Comparison of ENCODE assay signal across 17 mouse cellular contexts in the genomic region with DNA sequence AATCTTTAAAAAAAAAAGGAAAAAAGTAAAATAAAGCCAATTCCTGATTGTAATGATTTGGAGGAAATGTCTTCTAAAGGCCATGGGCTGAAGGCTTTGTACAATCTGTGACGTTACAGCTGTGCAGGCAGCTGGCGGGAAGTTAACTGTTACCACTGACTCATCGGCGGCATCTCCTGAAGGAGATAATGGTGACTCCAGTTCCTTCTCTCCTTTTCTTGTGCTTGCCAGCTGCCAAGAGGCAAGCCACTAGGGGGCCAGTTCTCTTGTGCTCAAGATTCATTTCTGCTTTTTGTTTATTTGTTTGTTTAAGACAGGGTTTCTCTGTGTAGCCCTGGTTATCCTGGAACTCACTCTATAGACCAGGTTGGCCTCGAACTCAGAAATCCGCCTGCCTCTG. TPM values are rescaled to one million over a fixed set of nuclear protein-coding genes. Genes with fewer than 3 reads are reported as not detected.
DNase-seq lines count a peak whose midpoint lies in the region; ATAC-seq and TF ChIP-seq lines count a peak whose summit lies in the region.
"Had no signal": no experiment of that assay in that cellular context is flagged by ENCODE, and none has a peak within 500 bp of the region (broad histone marks: within the 10 kb centered on the region; RNA-seq: fewer than 3 reads in every experiment).

No protein-coding gene starts in this region.

- intact Hi-C loops in left cerebral cortex, postnatal 25 days (cut with DNase I): loop anchor here (5.0 kb wide), 1 partner anchor 57 kb away; a partner anchor contains a TSS

- no peak for ATAC-seq in lung, embryonic 14.5 days (ENCODE audit: insufficient read depth)
- peak; percentile 45 for ATAC-seq in common myeloid progenitor, adult 5-6 weeks (replicated peaks; ENCODE audit: low read depth, poor library complexity, severe bottlenecking)

- no peaks in the 10 kb centered on the region for H3K9me3 ChIP-seq in heart, embryonic 10.5 days
- no peaks in the 10 kb centered on the region for H3K9me3 ChIP-seq in lung, embryonic 14.5 days (ENCODE audit: low read depth, low read length)
- H3K9me3 ChIP-seq: heart, embryonic 12.5 days; stomach, embryonic 15.5 days had no signal

- no peak overlapping the region for H3K27ac ChIP-seq in heart, embryonic 10.5 days
- no peak overlapping the region for H3K27ac ChIP-seq in lung, embryonic 14.5 days (ENCODE audit: low read depth)
- H3K27ac ChIP-seq: neural tube, embryonic 12.5 days; stomach, embryonic 15.5 days had no signal

- 67% methylated on average over 6 of the region's 6 CpGs for WGBS in heart, embryonic 10.5 days
- WGBS in lung, embryonic 14.5 days: 78% methylated on average over 6 of the region's 6 CpGs

- peaks cover 17% of the 10 kb centered on the region for H3K4me1 ChIP-seq in heart, embryonic 10.5 days
- peaks cover 6% of the 10 kb centered on the region for H3K4me1 ChIP-seq in lung, embryonic 14.5 days (ENCODE audit: insufficient read depth)
- H3K4me1 ChIP-seq: neural tube, embryonic 12.5 days had no signal

- H3K4me3 ChIP-seq in heart, embryonic 10.5 days: no peak overlapping the region
- no peak overlapping the region for H3K4me3 ChIP-seq in lung, embryonic 14.5 days (ENCODE audit: low read depth, low read length)
- H3K4me3 ChIP-seq: heart, embryonic 12.5 days; neural tube, embryonic 12.5 days; stomach, embryonic 15.5 days had no signal

- peaks cover 16% of the 10 kb centered on the region; the same call in 1 of the 2 replicates for H3K27me3 ChIP-seq in heart, embryonic 10.5 days (ENCODE audit: insufficient read depth, poor library complexity, severe bottlenecking)
- H3K27me3 ChIP-seq in lung, embryonic 14.5 days (ENCODE audit: insufficient read depth, low read length): no peaks in the 10 kb centered on the region
- no peaks in the 10 kb centered on the region for H3K27me3 ChIP-seq in splenic B cell, adult 2 months (ENCODE audit: control insufficient read depth, insufficient read depth, low read length, poor library complexity, severe bottlenecking)
- H3K27me3 ChIP-seq: heart, embryonic 12.5 days; neural tube, embryonic 12.5 days; stomach, embryonic 15.5 days had no signal

- H3K36me3 ChIP-seq in heart, embryonic 10.5 days: no peaks in the 10 kb centered on the region
- no peaks in the 10 kb centered on the region for H3K36me3 ChIP-seq in lung, embryonic 14.5 days (ENCODE audit: insufficient read depth)
- H3K36me3 ChIP-seq in splenic B cell, adult 2 months (ENCODE audit: control insufficient read depth, insufficient read depth, low read length, poor library complexity, severe bottlenecking): no peaks in the 10 kb centered on the region
- H3K36me3 ChIP-seq: heart, embryonic 12.5 days; neural tube, embryonic 12.5 days; stomach, embryonic 15.5 days had no signal

- peak; percentile 30; the same call in 1 of the 2 replicates for TF ChIP-seq CTCF in lung, embryonic 14.5 days (IDR thresholded peaks at IDR 0.05; ENCODE audit: low read depth)

- peak; percentile 89 for DNase-seq in heart, adult 11 months
- no peak for DNase-seq in heart, embryonic 10.5 days (ENCODE audit: low spot score)
- no peak for DNase-seq in lung, embryonic 14.5 days
- DNase-seq in lung, postnatal 25 days (ENCODE audit: low spot score): no peak
- peak; percentile 26 for DNase-seq in splenic B cell, adult 2 months (ENCODE audit: low read depth, low spot score)
- DNase-seq in urinary bladder, postnatal 36 days (ENCODE audit: low spot score in 2 of 2): no peak
- DNase-seq in left cerebral cortex, postnatal 25 days (ENCODE audit: low spot score in 2 of 2): no peak
- DNase-seq: cerebellum, postnatal 14 days; kidney, adult 18-20 months; lung, postnatal 10 days; right cerebral cortex, postnatal 4 days; thymus, postnatal 36 days had no signal

- H3K9ac ChIP-seq in lung, embryonic 14.5 days: no peak overlapping the region
- H3K9ac ChIP-seq: heart, embryonic 12.5 days; neural tube, embryonic 12.5 days; stomach, embryonic 15.5 days had no signal

- H3K4me2 ChIP-seq in lung, embryonic 14.5 days: no peak overlapping the region
- H3K4me2 ChIP-seq: heart, embryonic 12.5 days; midbrain, embryonic 11.5 days; neural tube, embryonic 12.5 days; stomach, embryonic 15.5 days had no signal

RNA-seq across cellular contexts. Expression of a gene that starts 29.8 kb away (rescaled TPM):
- 1.2 and 3.7 TPM in 2 replicates for polyA plus RNA-seq in heart, embryonic 10.5 days (2016; fragmentation: Nextera tagmentation; extraction: Ambion mirVana)
- polyA plus RNA-seq in lung, embryonic 14.5 days (2014; fragmentation: Nextera tagmentation; extraction: Ambion mirVana): 20.1 and 21.1 TPM in 2 replicates
- total RNA-seq in common myeloid progenitor, adult 5-6 weeks (2017): not detected in 2 replicates
- 10 to 100 TPM; 15.1 to 16.3 TPM for total RNA-seq in left cerebral cortex, postnatal 25 days (2021)

RNA-seq across cellular contexts. Expression of a gene that starts 32.0 kb away (rescaled TPM):
- 5.2 and 6.3 TPM in 2 replicates for polyA plus RNA-seq in heart, embryonic 10.5 days (2016; fragmentation: Nextera tagmentation; extraction: Ambion mirVana)
- polyA plus RNA-seq in lung, embryonic 14.5 days (2014; fragmentation: Nextera tagmentation; extraction: Ambion mirVana): 6.9 and 7.6 TPM in 2 replicates
- 0.29 and 1.2 TPM in 2 replicates for total RNA-seq in common myeloid progenitor, adult 5-6 weeks (2017)
- total RNA-seq in left cerebral cortex, postnatal 25 days (2021): 1 to 10 TPM in 1 of 2 experiments, under 1 TPM in 1; 0.82 to 1.2 TPM

RNA-seq across cellular contexts. Expression of a gene that starts 55.3 kb away (rescaled TPM):
- polyA plus RNA-seq in heart, embryonic 10.5 days (2016; fragmentation: Nextera tagmentation; extraction: Ambion mirVana): 2.6 and 4.0 TPM in 2 replicates
- 5.3 and 6.3 TPM in 2 replicates for polyA plus RNA-seq in lung, embryonic 14.5 days (2014; fragmentation: Nextera tagmentation; extraction: Ambion mirVana)
- 2.2 and 6.1 TPM in 2 replicates for total RNA-seq in common myeloid progenitor, adult 5-6 weeks (2017)
- 1 to 10 TPM; 2.5 to 3.2 TPM for total RNA-seq in left cerebral cortex, postnatal 25 days (2021)

Comparison
In these comparisons a context has a peak if more than half of its experiments do, and no peak if none do; other contexts are left out.
1. DNase-seq: peak in heart, adult 11 months (single experiment) and splenic B cell, adult 2 months (single experiment); none in heart, embryonic 10.5 days (single experiment), lung, embryonic 14.5 days (single experiment), lung, postnatal 25 days (single experiment), urinary bladder, postnatal 36 days (0 of 2) and left cerebral cortex, postnatal 25 days (0 of 2).
2. RNA of a gene that starts 29.8 kb away (total RNA-seq): 15.1 to 16.3 TPM in left cerebral cortex, postnatal 25 days; not detected in common myeloid progenitor, adult 5-6 weeks; every median in the first group is over 10 times any median in the second.